Mouse (Mus musculus): ENCODE results near the gene Slc18a2.

Gene Slc18a2

GRCm38 (mm10) chr19:59260718-59261442 is at the start of gene Slc18a2:
Slc18a2 (plus strand) TSS chr19:59260896.
- no peak for DNase-seq (ENCODE audit: low spot score)

- no peak for DNase-seq (ENCODE audit: low spot score)
These were observed 43.8 kb upstream of the Slc18a2 start for GRCm38 (mm10) chr19:59216891-59217290.

- no peak for DNase-seq (ENCODE audit: low spot score)
These were observed 41.7 kb upstream of the Slc18a2 start, which contains the start of gene Kcnk18 for GRCm38 (mm10) chr19:59218991-59219390. Kcnk18 (plus strand) TSS chr19:59219214.

- no peak for DNase-seq (ENCODE audit: low spot score)
These were observed 39.6 kb upstream of the Slc18a2 start for GRCm38 (mm10) chr19:59221131-59221530.

GRCm38 (mm10) chr19:59228376-59228775 is 32.3 kb upstream of the Slc18a2 start:
- no peak for DNase-seq (ENCODE audit: low spot score)

GRCm38 (mm10) chr19:59232786-59233185 is 27.9 kb upstream of the Slc18a2 start:
- no peak for DNase-seq (ENCODE audit: low spot score)

- no peak for DNase-seq (ENCODE audit: low spot score)
These were observed 25.7 kb upstream of the Slc18a2 start for GRCm38 (mm10) chr19:59235001-59235400.

GRCm38 (mm10) chr19:59236046-59236445 is 24.6 kb upstream of the Slc18a2 start:
- no peak for DNase-seq (ENCODE audit: low spot score)

GRCm38 (mm10) chr19:59238630-59239029 is 22.1 kb upstream of the Slc18a2 start:
- DNase-seq (ENCODE audit: low spot score): no peak

GRCm38 (mm10) chr19:59239124-59239817 is 21.4 kb upstream of the Slc18a2 start:
- DNase-seq (ENCODE audit: low spot score): peak; percentile 70

GRCm38 (mm10) chr19:59241987-59242386 is 18.7 kb upstream of the Slc18a2 start:
- no peak for DNase-seq (ENCODE audit: low spot score)

- DNase-seq (ENCODE audit: low spot score): no peak
These were observed 17.6 kb upstream of the Slc18a2 start for GRCm38 (mm10) chr19:59243057-59243456.

- no peak for DNase-seq (ENCODE audit: low spot score)
These were observed 12.6 kb upstream of the Slc18a2 start for GRCm38 (mm10) chr19:59248144-59248543.

- no peak for DNase-seq (ENCODE audit: low spot score)
These were observed 12.0 kb upstream of the Slc18a2 start for GRCm38 (mm10) chr19:59248553-59249286.

GRCm38 (mm10) chr19:59252651-59253050 is 8.0 kb upstream of the Slc18a2 start:
- DNase-seq (ENCODE audit: low spot score): no peak

GRCm38 (mm10) chr19:59259633-59260032 is 1.1 kb upstream of the Slc18a2 start:
- DNase-seq (ENCODE audit: low spot score): no peak

GRCm38 (mm10) chr19:59261604-59262003 is 908 bp downstream of the Slc18a2 start:
- no peak for DNase-seq (ENCODE audit: low spot score)

- DNase-seq (ENCODE audit: low spot score): no peak
These were observed 2.5 kb downstream of the Slc18a2 start for GRCm38 (mm10) chr19:59263171-59263570.

- DNase-seq (ENCODE audit: low spot score): no peak
These were observed 4.3 kb downstream of the Slc18a2 start for GRCm38 (mm10) chr19:59264838-59265532.

- DNase-seq (ENCODE audit: low spot score): no peak
These were observed 5.2 kb downstream of the Slc18a2 start for GRCm38 (mm10) chr19:59265907-59266306.

- DNase-seq (ENCODE audit: low spot score): no peak
These were observed 6.8 kb downstream of the Slc18a2 start for GRCm38 (mm10) chr19:59267417-59267963.

GRCm38 (mm10) chr19:59273190-59273589 is 12.5 kb downstream of the Slc18a2 start:
- DNase-seq (ENCODE audit: low spot score): no peak
